Mouse (Mus musculus) forebrain, embryonic 14.5 days (tissue): ENCODE measurements around the gene Fgf2. TPM values are rescaled to one million over a fixed set of nuclear protein-coding genes. Genes with fewer than 3 reads are reported as not detected.

Source experiments
- ATAC-seq: fragments of 200-750 bp; cut with Nextera tagmentation; 2 replicates; pipeline ENCODE4 v1.8.0; 2017; ENCODE audit warnings: mild to moderate bottlenecking, moderate library complexity
- DNase-seq: peaks from one replicate; pipeline ENCODE4 v3.0.0-alpha.2; 2015; ENCODE audit warnings: low spot score
- H3K27ac ChIP-seq: fragments of 300-500 bp; sonication (generic); 2 replicates; pipeline ENCODE4 v1.5.1; 2014; ENCODE audit warnings: low read depth, mild to moderate bottlenecking, control low read depth, low read length, moderate library complexity
- H3K27me3 ChIP-seq: fragments of 300-500 bp; sonication (generic); replicated peaks from 2 replicates; pipeline ENCODE4 v1.6.1; 2014; ENCODE audit warnings: low read length, control low read depth, mixed read lengths; ENCODE audit not compliant: control insufficient read depth, insufficient read depth
- H3K36me3 ChIP-seq: fragments of 300-500 bp; sonication (generic); 2 replicates; pipeline ENCODE4 v1.6.1; 2014; ENCODE audit warnings: low read length, control low read depth; ENCODE audit not compliant: control insufficient read depth, insufficient read depth
- H3K4me1 ChIP-seq: fragments of 300-500 bp; sonication (generic); 2 replicates; pipeline ENCODE4 v1.6.1; 2014; ENCODE audit warnings: antibody characterized with exemption, low read length, control low read depth; ENCODE audit not compliant: control insufficient read depth, insufficient read depth
- H3K4me2 ChIP-seq: fragments of 300-500 bp; sonication (generic); 2 replicates; pipeline ENCODE4 v1.6.1; 2014; ENCODE audit warnings: mild to moderate bottlenecking, control low read depth, low read length
- H3K4me3 ChIP-seq: fragments of 300-500 bp; sonication (generic); 2 replicates; pipeline ENCODE4 v1.5.1; 2014; ENCODE audit warnings: low read depth, low read length, control low read depth
- H3K9ac ChIP-seq: fragments of 300-500 bp; sonication (generic); 2 replicates; pipeline ENCODE4 v1.6.1; 2014; ENCODE audit warnings: mild to moderate bottlenecking, low read length, control low read depth, moderate library complexity
- H3K9me3 ChIP-seq: fragments of 300-500 bp; sonication (generic); replicated peaks from 2 replicates; pipeline ENCODE4 v1.6.1; 2016; ENCODE audit warnings: low read length, control low read depth, mixed read lengths; ENCODE audit not compliant: control insufficient read depth
- WGBS: fragments of 180-500 bp; shearing (Covaris S2); extraction: QIAGEN DNeasy Blood & Tissue Kit; methylation state at CpG from one replicate; pipeline ENCODE4 v1.1.7; 2014; 5-methylcytosine and 5-hydroxymethylcytosine counted together
- polyA plus RNA-seq: library from polyadenylated mRNA; unstranded; fragments of >200 nt; fragmentation: Nextera tagmentation; extraction: Ambion mirVana; gene quantifications from 2 replicates; pipeline ENCODE4 v1.2.1, GENCODE M21; 2014

Fgf2 gene
- polyA plus RNA-seq, 1 experiment from 2014 or later, result 0.36 TPM

- H3K36me3 ChIP-seq, result peaks cover 4% of the 10 kb centered on the region; the same call in 1 of the 2 replicates
- no peak for DNase-seq
- H3K9me3 ChIP-seq, result no peaks in the 10 kb centered on the region
- no peaks in the 10 kb centered on the region for H3K4me1 ChIP-seq
- no peak overlapping the region for H3K27ac ChIP-seq
- H3K4me2 ChIP-seq, result no peak overlapping the region
- WGBS, result 95% methylated on average over 1 of the region's 1 CpGs
- no peak for ATAC-seq
- H3K27me3 ChIP-seq, result no peaks in the 10 kb centered on the region
- no peak overlapping the region for H3K9ac ChIP-seq
- no peak overlapping the region for H3K4me3 ChIP-seq
Measured at GRCm38 (mm10) chr3:37455992-37456391, 107.8 kb downstream of the Fgf2 start.

Other genes with a start within 250 kb of the Fgf2 start
- 0.58 TPM in 2 replicates for gene Il2, start 222.4 kb upstream of the Fgf2 start, polyA plus RNA-seq
- gene Il21, start 115.7 kb upstream of the Fgf2 start, polyA plus RNA-seq, result not detected in 2 replicates
- 5.9 and 6.8 TPM in 2 replicates for gene Bbs12, start 35.8 kb upstream of the Fgf2 start, polyA plus RNA-seq
- gene Cetn4, start 35.6 kb upstream of the Fgf2 start, polyA plus RNA-seq, result 1.6 and 2.0 TPM in 2 replicates
- gene Spata5, start 71.5 kb downstream of the Fgf2 start, polyA plus RNA-seq, result 37.0 and 38.5 TPM in 2 replicates
- gene Nudt6, start 71.9 kb downstream of the Fgf2 start, polyA plus RNA-seq, result 6.3 and 6.6 TPM in 2 replicates